Mouse (Mus musculus) mesoderm, embryonic 11.5 days (tissue): ENCODE data around the gene Rcn1.

Experiments
- DNase-seq: peaks from one replicate; pipeline ENCODE4 v3.0.0-alpha.2; 2012; ENCODE audit warnings: low read depth, low spot score

Rcn1 gene

DNA sequence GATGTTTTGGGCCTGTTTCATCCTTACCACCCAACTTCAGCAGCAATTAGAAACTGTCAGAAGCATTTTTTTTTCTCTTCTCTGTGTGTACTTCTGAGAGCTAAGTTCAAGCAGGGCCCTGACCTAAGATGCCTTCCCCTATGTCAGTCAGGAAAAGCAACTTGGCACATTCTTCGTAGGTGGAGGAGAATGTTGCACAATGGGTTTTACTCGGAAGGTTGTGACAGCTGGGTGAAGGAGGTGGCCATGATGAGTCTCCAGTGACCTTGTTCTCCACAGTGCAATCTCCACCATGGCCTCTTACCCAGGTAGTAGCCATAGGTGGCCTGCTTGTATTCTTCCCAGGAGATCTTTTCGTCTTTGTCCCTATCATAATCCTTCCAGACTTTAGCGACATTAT lies 4.7 kb downstream of the Rcn1 start:
- no peak for DNase-seq

DNA sequence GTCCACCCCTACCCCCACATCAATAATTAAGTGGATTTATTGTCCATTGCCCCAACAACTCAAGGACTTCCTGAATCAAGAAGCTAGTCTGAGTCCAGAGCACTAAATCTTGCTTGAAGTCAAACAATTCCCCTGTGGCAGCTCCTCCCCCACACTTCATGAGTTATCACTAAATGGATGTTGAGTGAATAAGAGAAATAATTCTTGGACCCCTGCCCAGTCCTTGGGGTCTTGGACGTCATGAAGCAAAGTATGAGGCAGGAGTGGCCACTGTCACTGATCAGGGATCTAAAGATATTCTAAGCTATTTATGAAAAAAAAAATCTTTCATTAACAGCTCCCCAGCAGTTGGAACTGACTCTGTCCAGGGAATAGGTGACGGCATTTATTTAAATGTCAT lies 6.6 kb downstream of the Rcn1 start:
- no peak for DNase-seq

DNA sequence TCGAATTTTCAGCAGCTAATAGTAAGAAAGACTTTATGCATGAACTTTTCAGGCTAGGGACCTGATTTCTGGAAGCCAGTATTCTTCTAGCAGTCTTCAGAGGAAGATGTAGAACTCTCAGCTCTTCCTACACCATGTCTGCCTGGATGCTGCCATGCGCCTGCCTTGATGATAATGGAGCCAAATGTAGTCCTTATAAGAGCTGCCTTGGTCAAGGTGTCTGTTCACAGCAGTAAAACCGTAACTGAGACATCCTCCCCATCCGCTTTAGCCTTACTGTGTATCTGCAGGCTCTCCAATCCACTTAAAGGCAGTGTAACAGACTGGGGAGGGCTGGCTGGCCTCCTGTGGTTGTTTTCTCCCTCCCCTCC lies 7.7 kb downstream of the Rcn1 start:
- no peak for DNase-seq

DNA sequence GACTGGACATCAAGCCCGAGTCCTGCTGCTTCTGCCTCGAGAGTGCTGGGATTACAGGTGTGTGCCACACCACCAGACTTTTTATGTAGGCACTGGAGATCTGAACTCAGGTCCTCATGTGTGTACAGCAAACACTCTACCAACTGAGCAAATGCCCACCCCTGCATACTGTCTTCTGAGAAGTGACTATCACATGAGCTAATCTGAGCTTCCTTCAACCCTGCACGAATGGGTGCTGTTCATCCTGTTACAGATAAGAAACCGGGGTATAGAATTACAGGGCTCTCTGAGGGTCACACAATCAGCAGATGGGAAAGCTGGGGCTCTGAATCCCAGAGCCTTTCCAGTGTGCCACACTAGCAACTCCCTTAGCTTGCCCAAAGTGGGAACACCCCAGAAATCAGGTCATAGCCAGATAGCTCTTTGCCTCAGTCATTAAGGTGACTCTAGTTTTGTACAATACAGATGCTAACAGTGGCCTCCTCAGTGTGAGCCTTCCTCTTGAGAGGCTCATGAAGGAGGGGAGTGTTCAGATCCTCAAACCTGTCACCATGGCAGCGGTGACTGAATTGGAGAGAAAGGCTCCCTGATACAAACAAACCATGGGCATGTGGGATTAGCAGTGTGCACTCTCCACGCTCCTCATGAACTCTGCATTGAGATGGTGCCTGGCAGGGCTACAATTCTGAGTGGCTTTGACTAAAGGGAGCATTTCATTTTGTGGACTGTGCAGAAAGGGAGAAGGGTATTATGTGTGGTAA lies 8.3 kb downstream of the Rcn1 start:
- DNase-seq, result no peak

DNA sequence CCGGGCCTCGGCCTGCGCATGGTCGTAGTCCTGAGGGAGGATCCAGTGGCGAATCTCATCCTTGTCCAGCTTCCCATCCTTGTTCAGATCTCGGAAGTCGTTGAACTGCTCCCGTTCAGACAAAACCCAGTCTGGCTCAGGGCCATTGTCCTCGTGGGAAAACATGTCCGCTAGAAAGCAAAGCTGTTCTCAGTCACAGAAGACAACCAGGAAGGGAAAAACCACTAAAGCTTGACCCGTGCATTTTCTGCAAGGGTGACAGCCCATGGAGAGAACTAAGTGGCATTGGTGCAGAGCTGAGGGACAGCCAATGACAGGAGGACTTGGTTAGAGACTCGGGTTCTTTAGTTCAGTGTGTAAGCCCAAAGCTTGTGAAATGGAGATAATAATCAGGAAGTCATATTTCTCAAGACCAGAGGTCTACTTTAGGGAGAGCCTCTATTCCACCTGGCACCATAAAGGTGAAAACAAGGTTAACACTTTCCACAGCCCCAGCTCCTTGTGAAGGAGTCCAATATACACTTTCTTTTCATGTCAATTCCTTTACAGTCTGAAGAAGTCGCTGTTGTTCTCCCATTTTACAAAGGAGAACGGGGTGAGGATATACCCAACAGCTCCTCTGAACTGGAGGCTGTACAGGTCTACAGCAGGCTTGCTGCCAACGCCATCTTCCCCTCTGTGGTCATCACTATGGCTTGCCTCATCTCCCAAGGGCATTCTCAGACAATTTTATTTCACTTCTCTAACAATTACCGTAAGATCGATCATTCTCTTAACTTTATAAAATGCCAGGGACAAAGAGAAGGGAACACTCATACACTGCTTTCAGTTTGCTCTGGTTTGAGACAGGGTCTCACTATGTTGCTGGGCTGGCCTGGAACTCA lies 9.9 kb downstream of the Rcn1 start:
- DNase-seq, result no peak

DNA sequence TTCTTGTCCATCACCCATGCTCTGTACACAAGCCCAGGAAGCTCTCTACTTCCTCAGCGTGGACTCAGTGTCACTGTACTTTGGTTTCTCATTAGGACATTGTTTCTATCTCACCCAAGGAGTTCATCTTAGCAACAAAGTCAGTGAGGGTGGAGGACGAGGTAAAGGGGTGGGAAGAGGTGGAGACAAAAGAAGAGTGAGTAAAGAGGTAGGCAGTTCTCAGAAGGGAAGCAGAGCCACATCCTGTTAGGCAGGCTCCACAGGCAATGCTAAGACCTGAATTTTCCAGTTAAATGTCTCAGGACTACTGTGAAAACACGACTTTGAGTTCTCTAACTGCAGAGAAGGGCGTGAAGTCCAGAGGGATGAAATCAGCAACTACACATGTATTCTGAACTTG lies 12.7 kb downstream of the Rcn1 start:
- DNase-seq, result no peak

DNA sequence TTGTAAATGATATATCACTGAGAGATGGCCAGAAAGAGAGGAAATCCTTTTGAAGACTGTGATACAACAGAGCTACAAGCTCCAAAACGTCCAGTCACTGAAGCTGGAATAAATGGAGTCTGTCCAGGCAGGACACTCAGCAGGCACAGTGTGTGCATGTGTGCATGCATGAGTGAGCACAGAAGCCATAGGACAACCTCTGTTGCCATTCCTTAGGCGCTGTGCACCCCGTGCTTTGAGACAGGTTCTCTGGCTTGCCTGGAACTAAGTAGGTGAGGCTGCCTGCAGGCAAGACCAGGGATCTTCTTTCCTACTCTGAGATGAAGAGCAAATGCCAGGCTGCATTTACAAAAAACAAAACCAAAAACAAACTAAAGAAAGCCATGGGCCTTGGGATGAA lies 14.1 kb downstream of the Rcn1 start:
- no peak for DNase-seq

DNA sequence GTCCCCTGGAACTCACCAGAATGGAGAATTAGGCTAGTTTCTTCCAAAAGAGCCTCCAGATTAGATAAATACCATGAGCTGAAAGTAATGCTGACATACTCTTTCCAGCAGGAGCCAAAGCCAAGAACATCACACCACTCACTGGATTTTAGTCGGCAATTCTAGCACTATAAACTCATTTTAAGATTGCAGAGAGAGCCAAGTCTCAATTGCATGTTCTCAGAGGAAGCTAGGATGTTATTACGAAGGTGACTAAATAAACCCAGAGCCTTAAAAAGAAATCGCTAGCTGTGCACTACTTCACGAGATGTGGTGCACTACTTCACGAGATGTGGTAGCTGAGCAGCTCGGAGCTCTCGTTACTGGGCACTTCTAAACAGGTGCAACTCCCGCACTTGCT lies 16.1 kb downstream of the Rcn1 start:
- DNase-seq, result no peak

DNA sequence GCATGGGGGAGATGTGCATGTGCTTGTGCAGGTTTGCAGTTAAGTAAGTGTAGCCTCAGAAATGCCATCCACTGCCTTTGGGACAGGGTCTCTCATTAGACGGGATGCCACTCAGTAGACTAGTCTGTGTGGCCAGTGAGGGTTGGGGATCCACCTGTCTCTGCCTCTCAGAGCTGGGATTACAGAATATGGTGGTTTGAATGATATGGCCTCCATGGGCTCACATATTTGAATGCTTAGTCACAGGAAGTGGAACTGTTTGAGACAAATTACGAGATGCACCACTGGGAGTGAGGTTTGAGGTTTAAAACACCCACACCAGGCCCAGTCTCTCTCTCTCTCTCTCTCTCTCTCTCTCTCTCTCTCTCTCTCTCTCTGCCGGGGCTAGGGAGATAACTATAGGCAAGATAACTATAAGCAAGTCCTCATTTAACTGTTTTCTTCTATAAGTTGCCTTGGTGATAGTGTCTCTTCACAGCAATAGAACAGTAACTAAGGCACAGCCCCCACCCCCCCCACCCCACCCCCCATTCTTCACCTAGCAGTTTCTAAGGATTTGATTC lies 18.3 kb downstream of the Rcn1 start:
- DNase-seq, result no peak

DNA sequence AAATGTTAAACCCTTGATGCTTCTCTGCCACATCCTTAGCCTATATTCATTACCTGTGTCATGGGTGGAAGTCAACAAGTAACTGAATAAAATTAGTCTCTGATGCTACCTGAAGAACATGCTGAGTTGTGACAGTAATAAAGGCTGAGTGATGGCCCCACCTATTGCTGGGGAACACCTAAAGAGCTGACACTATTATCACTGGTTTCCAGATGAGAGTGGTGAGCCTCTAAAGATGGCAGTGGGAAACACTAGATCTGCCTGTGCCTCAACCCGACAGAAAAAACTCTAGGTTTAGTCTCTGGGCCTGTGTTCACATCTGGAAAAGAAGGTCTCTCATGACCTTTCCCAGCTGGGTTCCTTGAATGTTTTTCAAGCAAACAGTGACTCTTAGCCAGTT lies 19.4 kb downstream of the Rcn1 start:
- no peak for DNase-seq

DNA sequence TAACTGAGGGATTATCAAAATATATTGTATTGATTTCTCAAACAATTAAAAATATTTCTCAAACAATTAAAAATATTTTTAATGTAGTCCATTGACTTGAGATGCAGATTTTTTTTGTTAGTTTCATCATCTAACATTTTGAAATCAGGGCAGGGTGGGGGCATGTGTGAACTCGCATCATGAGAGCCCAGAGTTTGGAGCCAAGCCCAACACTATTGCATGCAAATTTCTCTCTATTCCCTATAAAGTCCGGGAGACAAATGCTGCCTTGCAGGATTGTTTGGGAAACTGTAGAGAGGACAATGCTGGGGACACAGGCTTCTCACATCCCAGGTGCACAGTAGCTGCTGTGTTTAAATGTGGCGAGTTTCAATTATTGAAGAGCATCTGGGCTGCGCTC lies 23.4 kb downstream of the Rcn1 start:
- no peak for DNase-seq

DNA sequence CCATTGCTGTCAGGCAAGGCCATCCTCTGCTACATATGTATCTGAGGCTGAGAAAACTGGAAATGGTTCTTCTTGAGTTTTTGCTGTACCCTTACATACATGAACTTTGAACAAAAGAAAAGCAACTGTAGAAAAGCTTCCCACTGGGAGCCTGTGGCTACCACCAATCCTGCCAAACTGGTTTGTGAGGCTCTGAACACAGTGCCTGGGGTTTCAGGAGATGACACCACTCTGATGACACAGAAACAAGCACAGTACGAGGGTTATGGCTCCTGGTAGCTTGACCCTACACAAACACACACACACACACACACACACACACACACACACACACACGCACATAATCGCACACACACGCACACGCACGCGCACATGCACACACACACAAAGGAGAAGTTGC lies 23.9 kb downstream of the Rcn1 start:
- no peak for DNase-seq

DNA sequence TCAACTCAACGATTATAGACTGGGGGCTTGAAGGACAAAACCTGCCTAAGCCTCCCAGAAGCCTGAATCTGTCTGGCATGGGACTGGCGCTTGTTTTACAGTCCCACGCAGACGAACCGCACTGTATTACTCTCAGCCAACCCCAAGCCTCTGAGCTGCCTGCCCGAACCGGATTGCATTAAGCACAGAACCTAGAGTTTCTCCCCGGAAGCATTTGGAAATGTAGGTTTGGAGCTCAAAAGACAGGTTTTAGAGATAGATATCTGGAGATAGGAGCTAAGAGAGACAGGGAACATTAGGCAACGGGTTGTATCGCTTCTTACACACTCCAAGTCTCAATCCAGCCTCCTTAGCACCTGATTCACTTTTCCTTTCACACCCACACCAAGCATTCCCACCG lies 25.5 kb downstream of the Rcn1 start:
- no peak for DNase-seq

DNA sequence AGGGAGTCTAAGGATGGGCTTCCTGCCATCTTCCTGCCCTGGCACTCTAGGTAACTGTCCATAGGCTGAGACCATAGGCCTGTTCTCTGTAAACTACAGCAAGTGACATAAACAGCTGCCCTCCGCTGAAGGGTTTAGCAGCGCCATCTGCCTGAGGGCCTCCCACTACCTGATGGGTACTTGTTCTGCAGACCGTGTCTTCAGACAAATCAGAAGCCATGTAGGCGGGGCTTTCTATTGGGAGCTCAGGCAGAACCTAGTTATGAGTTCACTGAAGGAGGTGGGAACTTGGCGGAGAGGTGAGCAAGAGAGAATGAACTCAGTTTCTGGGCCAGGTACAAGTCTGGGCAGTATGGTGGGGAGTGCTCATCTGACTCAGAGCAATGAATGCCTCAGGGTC lies 26.4 kb downstream of the Rcn1 start:
- no peak for DNase-seq

DNA sequence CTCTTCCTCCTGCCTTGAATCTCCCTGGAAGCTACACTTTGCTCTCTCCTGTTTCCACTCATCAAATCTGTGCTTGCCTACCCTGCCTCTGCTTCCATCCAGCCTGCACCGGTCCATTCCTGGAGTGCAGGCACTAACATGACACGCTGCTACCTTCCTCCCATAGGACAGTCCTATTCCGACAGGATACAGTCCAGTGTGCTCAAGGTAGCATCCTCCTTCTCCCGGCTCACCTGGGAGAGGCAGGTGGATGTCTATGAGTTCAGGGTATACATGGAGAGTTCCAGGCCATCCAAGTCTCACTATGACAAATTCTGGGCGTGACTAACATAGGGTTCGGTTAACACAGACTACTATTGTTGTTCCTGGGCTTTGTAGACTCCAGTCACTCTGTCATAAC lies 27.0 kb downstream of the Rcn1 start:
- DNase-seq, result no peak

DNA sequence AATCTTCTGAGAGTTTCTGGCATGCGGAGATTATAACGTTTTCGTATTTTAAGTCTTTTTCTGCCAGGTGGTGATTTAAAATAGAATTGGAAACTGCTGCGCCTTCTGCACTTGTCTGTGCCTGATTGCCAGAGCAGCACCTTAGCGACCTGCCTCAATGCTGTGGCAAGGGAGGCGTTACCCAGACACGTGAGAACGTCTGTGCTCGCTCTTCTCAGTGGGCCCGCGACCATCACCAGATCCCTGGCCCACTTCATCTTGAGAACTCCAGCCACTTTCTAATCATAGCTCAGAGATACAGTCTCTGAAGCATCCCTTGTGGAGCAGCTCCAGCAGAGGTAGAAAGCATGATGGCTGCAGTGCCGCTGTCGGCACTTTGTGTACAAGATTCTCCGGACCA lies 28.4 kb downstream of the Rcn1 start:
- no peak for DNase-seq

DNA sequence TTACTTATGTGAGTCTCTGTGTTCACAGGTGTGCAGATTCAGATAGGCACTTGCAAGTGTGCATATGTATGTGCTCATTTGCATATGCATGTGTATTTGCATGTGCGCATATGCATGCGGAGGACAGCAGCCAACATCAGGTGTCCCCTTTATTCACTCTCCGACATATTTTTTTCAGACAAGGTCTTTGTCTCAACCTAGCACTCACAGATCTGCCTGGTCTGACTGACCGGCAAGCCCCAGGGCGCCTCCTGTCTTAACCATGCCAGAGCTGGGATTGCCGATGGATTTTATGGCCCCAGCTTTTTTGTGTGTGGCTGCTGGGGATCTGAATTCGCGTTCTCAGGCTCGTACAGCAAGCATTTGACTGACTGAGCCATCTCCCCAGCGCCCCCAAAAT lies 28.9 kb downstream of the Rcn1 start:
- DNase-seq, result no peak

DNA sequence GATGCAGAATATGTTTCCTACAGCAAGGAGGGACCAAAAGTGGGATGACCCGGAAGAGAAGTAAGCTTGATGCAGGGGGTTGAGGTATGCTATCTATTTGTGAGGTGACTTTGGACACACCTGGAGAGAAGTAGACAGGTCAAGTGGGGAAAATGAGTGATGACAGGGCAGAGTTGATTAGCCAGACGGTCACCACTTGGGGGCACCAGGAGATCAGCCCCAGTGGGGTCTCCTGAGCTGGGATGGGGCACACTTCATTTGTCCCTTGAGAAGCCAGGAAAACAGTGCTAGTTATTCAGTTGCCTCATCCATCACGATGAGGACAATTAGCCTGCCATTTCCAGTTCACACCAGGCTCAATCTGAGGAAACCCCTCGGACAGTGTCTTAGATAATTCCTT lies 31.5 kb downstream of the Rcn1 start:
- DNase-seq, result no peak

DNA sequence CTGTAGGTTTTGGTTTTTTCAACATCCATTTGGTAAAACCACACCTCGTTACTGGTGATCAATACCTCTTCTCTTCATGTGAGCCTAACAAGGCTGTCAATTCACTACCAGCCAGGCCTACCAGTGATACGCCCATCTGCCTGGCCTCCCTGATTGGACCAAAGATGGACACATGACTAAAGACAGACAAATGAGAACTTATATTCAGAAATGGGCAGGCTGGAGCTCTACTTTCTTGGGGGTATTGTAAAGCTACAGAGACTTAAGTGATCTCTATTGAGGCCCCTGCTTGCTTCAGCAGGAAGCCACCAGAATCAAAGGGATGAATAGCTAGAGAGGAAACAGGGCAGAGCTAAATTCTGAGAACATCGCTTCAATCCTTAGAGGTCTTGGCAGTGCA lies 41.1 kb downstream of the Rcn1 start:
- no peak for DNase-seq

DNA sequence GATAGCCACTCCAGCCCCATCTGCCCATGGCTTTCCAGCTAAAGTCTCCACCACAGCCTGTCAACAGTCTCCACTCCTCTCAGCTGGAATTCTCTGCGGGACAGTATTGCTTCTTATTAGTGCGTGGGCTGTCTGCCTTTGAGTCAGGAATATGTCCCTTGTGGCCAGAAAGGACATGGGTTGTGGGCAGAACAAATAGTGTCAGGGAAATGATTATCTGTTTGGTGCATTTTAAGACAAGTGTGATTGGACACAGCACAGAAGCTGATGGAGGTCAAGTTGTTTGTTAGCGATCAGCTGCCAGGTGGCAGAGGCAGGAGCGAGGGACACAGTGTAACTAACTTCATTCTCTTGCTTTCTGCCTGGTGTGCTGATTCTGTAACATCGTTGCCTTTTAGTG lies 42.3 kb downstream of the Rcn1 start:
- DNase-seq, result no peak

DNA sequence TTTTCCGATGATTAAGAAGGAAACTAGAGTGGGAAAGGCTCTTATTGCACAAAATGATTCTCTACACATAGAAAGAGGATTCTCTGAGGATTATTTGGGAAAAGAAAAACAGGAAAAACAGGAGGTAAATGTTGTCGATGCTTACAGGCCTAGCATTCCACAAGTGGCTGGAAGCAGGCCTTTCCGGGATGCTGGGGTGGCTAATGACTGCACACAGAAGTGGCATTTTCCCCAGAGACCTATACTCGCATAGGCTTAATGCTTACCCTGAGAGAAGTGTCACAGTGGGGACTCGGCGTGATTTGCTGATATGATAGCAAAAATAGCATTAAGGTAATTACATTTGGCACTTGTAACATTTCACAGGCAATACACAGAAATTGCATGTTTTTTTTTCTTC lies 50.2 kb downstream of the Rcn1 start:
- DNase-seq, result no peak

DNA sequence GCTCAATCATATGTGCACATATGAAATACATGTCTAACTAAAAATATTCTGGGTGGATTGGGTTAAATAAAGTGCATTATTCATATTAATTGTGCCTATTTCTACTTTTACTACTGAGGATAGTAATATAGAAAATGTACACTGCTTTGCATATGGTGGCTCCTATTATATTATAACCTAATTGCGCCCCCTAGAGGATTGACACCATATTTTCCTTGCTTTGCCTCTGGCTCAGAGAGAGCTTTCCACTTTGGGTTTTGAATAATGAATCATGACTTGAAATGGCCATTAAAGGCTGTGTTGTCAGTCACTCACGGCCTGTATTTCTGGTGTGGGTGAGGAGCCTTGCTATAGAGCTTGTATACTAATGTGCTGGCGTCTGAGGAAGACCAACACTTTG lies 59.1 kb downstream of the Rcn1 start:
- DNase-seq, result no peak
